Mouse (Mus musculus) limb, embryonic 14.5 days (tissue): ENCODE measurements around the gene Gsc. TPM values are rescaled to one million over a fixed set of nuclear protein-coding genes. Genes with fewer than 3 reads are reported as not detected.
"Not testable (repeated sequence)": the region's sequence is repeated elsewhere in the genome, so short reads cannot be mapped to it uniquely, and the experiment has no call there.

Experiments
- ATAC-seq: fragments of 200-750 bp; cut with Nextera tagmentation; 2 replicates; pipeline ENCODE4 v1.8.0; 2017; ENCODE audit warnings: low read depth, moderate number of reproducible peaks, moderate TSS enrichment; ENCODE audit not compliant: low FRiP score
- DNase-seq: peaks from one replicate; pipeline ENCODE4 v3.0.0-alpha.2; 2015; ENCODE audit warnings: low spot score
- H3K27ac ChIP-seq: fragments of 300-500 bp; sonication (generic); replicated peaks from 2 replicates; pipeline ENCODE4 v1.5.1; 2014; ENCODE audit warnings: low read depth, mild to moderate bottlenecking, low read length, moderate library complexity, mixed read lengths
- H3K27me3 ChIP-seq: fragments of 300-500 bp; sonication (generic); 2 replicates; pipeline ENCODE4 v1.6.1; 2014; ENCODE audit warnings: low read length, mixed read lengths; ENCODE audit not compliant: control insufficient read depth, insufficient read depth
- H3K36me3 ChIP-seq: fragments of 300-500 bp; sonication (generic); 2 replicates; pipeline ENCODE4 v1.6.1; 2014; ENCODE audit warnings: mild to moderate bottlenecking, low read length, moderate library complexity, mixed read lengths; ENCODE audit not compliant: control insufficient read depth, insufficient read depth
- H3K4me1 ChIP-seq: fragments of 300-500 bp; sonication (generic); 2 replicates; pipeline ENCODE4 v1.6.1; 2014; ENCODE audit warnings: antibody characterized with exemption, low read length, mixed read lengths; ENCODE audit not compliant: control insufficient read depth, insufficient read depth
- H3K4me2 ChIP-seq: fragments of 300-500 bp; sonication (generic); replicated peaks from 2 replicates; pipeline ENCODE4 v1.6.1; 2014; ENCODE audit warnings: low read depth, mild to moderate bottlenecking, low read length, moderate library complexity; ENCODE audit not compliant: severe bottlenecking
- H3K4me3 ChIP-seq: fragments of 300-500 bp; sonication (generic); replicated peaks from 2 replicates; pipeline ENCODE4 v1.5.1; 2014; ENCODE audit warnings: low read length
- H3K9ac ChIP-seq: fragments of 300-500 bp; sonication (generic); 2 replicates; pipeline ENCODE4 v1.6.1; 2014; ENCODE audit warnings: mild to moderate bottlenecking, low read depth, low read length, moderate library complexity; ENCODE audit not compliant: severe bottlenecking
- H3K9me3 ChIP-seq: fragments of 300-500 bp; sonication (generic); 2 replicates; pipeline ENCODE4 v1.6.1; 2016; ENCODE audit warnings: low read length; ENCODE audit not compliant: control insufficient read depth
- POLR2A ChIP-seq: fragments of 200-500 bp; IDR thresholded peaks from 2 replicates; pipeline ENCODE4 v1.8.0; 2012; ENCODE audit warnings: inconsistent platforms, mild to moderate bottlenecking, moderate library complexity, borderline replicate concordance; ENCODE audit not compliant: insufficient read depth, insufficient read length; ENCODE audit errors: extremely low read depth
- WGBS: fragments of 180-500 bp; shearing (Covaris S2); extraction: QIAGEN DNeasy Blood & Tissue Kit; methylation state at CpG from one replicate; pipeline ENCODE4 v1.1.7; 2014; 5-methylcytosine and 5-hydroxymethylcytosine counted together
- polyA plus RNA-seq, 2 experiments: library from polyadenylated mRNA; depleted of rRNA in 1 of 2; stranded (reverse) in 1 of 2; unstranded in 1 of 2; fragments of >200 nt; fragmentation: Nextera tagmentation in 1 of 2; extraction: Ambion mirVana in 1 of 2; gene quantifications; 2 replicates each; pipeline versions ENCODE4 v1.2.1 to v1.2.3; 2012 to 2014

The Gsc gene
- polyA plus RNA-seq, 2 experiments = 9.7 to 17.7 TPM

DNA sequence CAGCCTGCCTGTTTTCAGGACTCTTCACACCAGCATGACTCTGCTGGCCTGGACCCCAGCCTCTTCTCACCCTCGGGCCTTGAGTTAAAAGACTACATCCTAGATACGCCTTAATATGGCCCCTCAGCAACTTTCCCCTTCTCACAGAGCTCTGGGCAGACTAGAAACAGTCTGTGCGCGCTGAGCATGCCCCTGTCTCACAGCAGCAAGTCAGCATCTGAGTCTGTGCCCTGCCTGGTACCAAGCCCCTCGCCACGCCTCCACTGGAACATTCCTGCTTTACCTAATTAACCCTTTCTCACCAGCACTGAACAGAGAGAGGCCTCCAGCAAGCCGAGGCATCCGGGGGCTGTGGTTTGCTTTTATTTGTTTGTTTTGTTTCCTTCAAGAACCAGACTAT lies 11.8 kb downstream of the Gsc start:
- H3K4me3 ChIP-seq = no peak overlapping the region
- H3K4me1 ChIP-seq = peaks cover 13% of the 10 kb centered on the region
- TF ChIP-seq POLR2A = no peak
- no peaks in the 10 kb centered on the region for H3K36me3 ChIP-seq
- no peak overlapping the region for H3K4me2 ChIP-seq
- ATAC-seq = no peak
- H3K27me3 ChIP-seq = no peaks in the 10 kb centered on the region
- DNase-seq = no peak
- H3K9me3 ChIP-seq = no peaks in the 10 kb centered on the region
- H3K9ac ChIP-seq = no peak overlapping the region; the same call in 1 of the 2 replicates
- no peak overlapping the region for H3K27ac ChIP-seq
- WGBS = 4% methylated on average over 8 of the region's 8 CpGs

DNA sequence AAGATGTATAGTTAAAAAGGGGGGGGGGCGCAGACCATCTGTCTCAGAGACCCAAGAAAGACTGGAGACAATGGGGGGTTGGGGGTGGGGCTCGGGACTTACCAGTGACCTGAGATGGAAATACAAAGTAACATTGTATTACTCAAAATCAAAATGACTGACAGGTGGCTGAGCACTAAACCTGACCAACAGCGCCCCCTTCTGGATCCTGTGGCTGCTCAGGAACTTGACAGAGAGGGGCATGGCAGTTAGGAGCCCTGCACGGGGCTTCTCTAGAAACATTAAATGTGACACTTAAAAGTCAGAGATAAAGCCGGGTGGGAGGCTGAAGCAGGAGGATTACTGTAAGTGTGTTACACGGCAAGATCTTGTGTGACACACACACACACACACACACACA lies 13.8 kb downstream of the Gsc start:
- Histone ChIP-seq H3K4me2 (no peak overlapping the region), H3K4me1 (peaks cover 13% of the 10 kb centered on the region), H3K4me3 (no peak overlapping the region), H3K27me3 (no peaks in the 10 kb centered on the region), H3K27ac (no peak overlapping the region), H3K36me3 (no peaks in the 10 kb centered on the region), H3K9ac (no peak overlapping the region), H3K9me3 (no peaks in the 10 kb centered on the region)
- no peak for ATAC-seq
- WGBS = 59% methylated on average over 6 of the region's 6 CpGs
- TF ChIP-seq POLR2A = no peak
- DNase-seq = no peak

DNA sequence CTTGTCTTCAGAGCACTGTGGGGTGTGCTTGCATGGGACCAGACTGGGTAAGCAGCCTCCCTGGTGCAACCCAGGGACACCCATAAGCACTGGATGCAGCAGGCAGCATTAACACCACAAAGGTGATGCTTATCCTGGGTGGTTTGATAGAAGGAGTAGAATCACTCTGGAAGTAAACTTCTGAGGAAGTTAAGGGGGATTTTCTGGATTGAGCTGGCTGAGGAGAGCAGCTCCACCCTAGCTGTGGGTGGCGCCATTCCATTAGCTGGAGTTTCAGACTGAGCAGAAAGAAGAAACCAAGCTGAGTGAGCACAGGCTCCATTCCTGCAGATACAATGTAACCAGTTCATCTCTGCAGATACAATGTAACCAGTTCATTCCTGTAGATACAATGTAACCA lies 20.1 kb downstream of the Gsc start:
- no peaks in the 10 kb centered on the region for H3K27me3 ChIP-seq
- H3K9me3 ChIP-seq = no peaks in the 10 kb centered on the region
- H3K36me3 ChIP-seq = no peaks in the 10 kb centered on the region
- H3K4me2 ChIP-seq = no peak overlapping the region
- H3K4me1 ChIP-seq = no peaks in the 10 kb centered on the region
- H3K4me3 ChIP-seq = no peak overlapping the region
- no peak overlapping the region for H3K27ac ChIP-seq
- WGBS = 90% methylated on average over 1 of the region's 1 CpGs
- no peak for TF ChIP-seq POLR2A
- ATAC-seq (no peak), DNase-seq (no peak)
- no peak overlapping the region for H3K9ac ChIP-seq

DNA sequence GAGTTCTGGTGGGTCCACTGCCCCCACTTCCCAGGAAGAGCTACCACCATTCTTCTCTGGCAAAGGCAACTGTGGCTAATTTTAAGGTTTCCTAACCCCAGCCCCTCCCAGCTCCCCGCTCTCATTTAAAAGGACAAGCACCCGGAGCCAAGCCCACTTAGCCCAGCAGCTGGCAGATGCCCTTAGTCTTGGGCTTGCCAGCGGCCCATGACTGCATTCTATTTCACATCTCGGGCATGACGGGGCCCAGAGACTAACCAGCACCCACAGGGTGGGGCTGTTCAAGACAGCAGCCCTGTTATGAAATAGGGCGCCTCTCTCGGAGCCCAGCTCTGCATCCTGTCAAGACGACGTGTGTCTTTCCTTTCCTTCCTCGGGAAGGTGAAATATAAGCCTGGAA lies 22.9 kb downstream of the Gsc start:
- ATAC-seq = no peak
- DNase-seq = no peak
- WGBS = 64% methylated on average over 10 of the region's 10 CpGs
- Histone ChIP-seq H3K4me2 (no peak overlapping the region), H3K4me1 (no peaks in the 10 kb centered on the region), H3K36me3 (no peaks in the 10 kb centered on the region), H3K27ac (no peak overlapping the region), H3K27me3 (no peaks in the 10 kb centered on the region), H3K9me3 (no peaks in the 10 kb centered on the region), H3K4me3 (no peak overlapping the region), H3K9ac (no peak overlapping the region)
- no peak for TF ChIP-seq POLR2A

DNA sequence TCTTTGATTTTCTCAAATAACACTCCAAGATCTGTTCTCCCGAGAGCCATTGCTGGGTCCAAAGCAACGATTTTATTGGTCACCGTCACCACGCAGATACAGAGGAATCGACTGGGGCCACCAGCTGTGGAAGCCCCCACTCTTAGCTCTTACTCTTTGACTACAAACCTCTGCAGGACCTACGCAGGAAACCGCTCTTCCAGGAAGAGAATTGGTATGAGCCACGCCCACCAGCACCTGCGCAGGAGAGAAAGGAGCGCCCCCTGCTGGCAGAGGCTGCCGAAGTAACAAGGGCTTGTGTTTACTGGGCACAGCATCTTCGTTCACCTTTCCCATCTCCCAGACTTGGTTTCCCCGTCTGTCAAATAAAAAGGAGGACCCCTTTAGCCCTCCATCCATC lies 25.0 kb downstream of the Gsc start:
- no peak for TF ChIP-seq POLR2A
- 32% methylated on average over 13 of the region's 13 CpGs for WGBS
- H3K4me2 ChIP-seq = no peak overlapping the region

DNA sequence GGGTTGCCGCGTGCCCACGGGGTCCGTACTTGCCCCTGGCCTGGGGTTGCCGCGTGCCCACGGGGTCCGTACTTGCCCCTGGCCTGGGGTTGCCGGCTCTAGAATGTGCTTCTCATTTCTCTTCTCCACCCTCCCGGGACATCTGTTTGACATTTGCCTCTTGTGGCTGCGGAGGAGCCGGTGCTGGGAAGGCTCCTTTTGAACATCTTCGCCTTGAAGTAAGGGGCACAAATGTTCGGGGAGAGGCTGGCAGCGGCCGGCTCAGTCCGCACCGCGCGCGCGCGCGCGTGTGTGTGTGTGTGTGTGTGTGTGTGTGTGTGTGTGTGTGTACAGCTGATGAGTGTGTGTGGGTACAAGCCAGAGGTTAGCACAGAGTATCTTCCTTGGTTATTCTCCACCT lies 26.1 kb downstream of the Gsc start:
- not testable (repeated sequence) for H3K9me3 ChIP-seq, ATAC-seq, H3K27ac ChIP-seq, H3K4me1 ChIP-seq, H3K4me2 ChIP-seq, H3K36me3 ChIP-seq, H3K9ac ChIP-seq, DNase-seq, H3K27me3 ChIP-seq, H3K4me3 ChIP-seq
- WGBS = 55% methylated on average over 25 of the region's 25 CpGs

More for the DNA sequence above, 25.0 kb downstream of the Gsc start:
- no peak for DNase-seq
- H3K27ac ChIP-seq = no peak overlapping the region
- ATAC-seq = no peak
- no peak overlapping the region for H3K9ac ChIP-seq
- H3K4me3 ChIP-seq = no peak overlapping the region
- no peaks in the 10 kb centered on the region for H3K9me3 ChIP-seq
- no peaks in the 10 kb centered on the region for H3K36me3 ChIP-seq
- no peaks in the 10 kb centered on the region for H3K27me3 ChIP-seq
- no peaks in the 10 kb centered on the region for H3K4me1 ChIP-seq
